Mouse (Mus musculus): Measurements from ENCODE around the gene Mettl21e.

GRCm38 (mm10) chr1:44202876-44203275 lies 15.9 kb downstream of the Mettl21e start:
- no peak for TF ChIP-seq CTCF (IDR thresholded peaks at IDR 0.05; ENCODE audit: control insufficient read depth, insufficient read depth, low read length)
- no peak for TF ChIP-seq POLR2A (IDR thresholded peaks at IDR 0.05; ENCODE audit: borderline replicate concordance, control insufficient read depth, low read depth, low read length)
